Mouse (Mus musculus): ENCODE results near the gene Scmh1.

The Scmh1 gene

GRCm38 (mm10) chr4:120544896-120545295 lies 139.8 kb downstream of the Scmh1 start:
- no peak for DNase-seq (ENCODE audit: low spot score in 2 of 2)

- DNase-seq (ENCODE audit: low spot score in 2 of 2): no peak
Measured at GRCm38 (mm10) chr4:120556592-120556991, 151.5 kb downstream of the Scmh1 start.

GRCm38 (mm10) chr4:120565726-120566125 lies 160.6 kb downstream of the Scmh1 start:
- no peak for DNase-seq (ENCODE audit: low spot score in 2 of 2)

- no peak for DNase-seq (ENCODE audit: low spot score in 2 of 2)
Measured at GRCm38 (mm10) chr4:120568005-120568404, 162.9 kb downstream of the Scmh1 start.

- no peak for DNase-seq (ENCODE audit: low spot score in 2 of 2)
Measured at GRCm38 (mm10) chr4:120569025-120569424, 163.9 kb downstream of the Scmh1 start.

- DNase-seq (ENCODE audit: low spot score in 2 of 2): peak; percentile 93
Measured at GRCm38 (mm10) chr4:120569486-120570437, 164.7 kb downstream of the Scmh1 start, which contains the start of gene Ctps. TSS of gene Ctps (minus strand) at chr4:120570276.

- DNase-seq (ENCODE audit: low spot score in 2 of 2): no peak
Measured at GRCm38 (mm10) chr4:120570438-120571069, 165.5 kb downstream of the Scmh1 start.

- DNase-seq (ENCODE audit: low spot score in 2 of 2): no peak
Measured at GRCm38 (mm10) chr4:120571070-120571464, 166.0 kb downstream of the Scmh1 start.

GRCm38 (mm10) chr4:120571691-120572090 lies 166.6 kb downstream of the Scmh1 start:
- no peak for DNase-seq (ENCODE audit: low spot score in 2 of 2)
